Mouse (Mus musculus): ENCODE measurements at regions not wholly inside any gene's neighbourhood (a gene's known extent, or its start where the extent isn't known, plus 50 kb on each side); places are given as distances from the start of the nearest gene placed in this dataset.

GRCm38 (mm10) chr17:64229225-64229976, 102.3 kb downstream of the Pja2 start:
- DNase-seq: no peak
- intact Hi-C loops (cut with DNase I): no loop called here

- no peak for DNase-seq
These were observed 117.1 kb downstream of the Pja2 start for GRCm38 (mm10) chr17:64214599-64214998.

GRCm38 (mm10) chr17:64213251-64213650, 118.5 kb downstream of the Pja2 start:
- intact Hi-C loops (cut with DNase I): no loop called here

More at GRCm38 (mm10) chr17:64214599-64214998, 117.1 kb downstream of the Pja2 start:
- intact Hi-C loops (cut with DNase I): no loop called here

GRCm38 (mm10) chr17:64211281-64211680, 120.4 kb downstream of the Pja2 start:
- no peak for DNase-seq
- intact Hi-C loops (cut with DNase I): no loop called here

More at GRCm38 (mm10) chr17:64213251-64213650, 118.5 kb downstream of the Pja2 start:
- DNase-seq: no peak

DNA sequence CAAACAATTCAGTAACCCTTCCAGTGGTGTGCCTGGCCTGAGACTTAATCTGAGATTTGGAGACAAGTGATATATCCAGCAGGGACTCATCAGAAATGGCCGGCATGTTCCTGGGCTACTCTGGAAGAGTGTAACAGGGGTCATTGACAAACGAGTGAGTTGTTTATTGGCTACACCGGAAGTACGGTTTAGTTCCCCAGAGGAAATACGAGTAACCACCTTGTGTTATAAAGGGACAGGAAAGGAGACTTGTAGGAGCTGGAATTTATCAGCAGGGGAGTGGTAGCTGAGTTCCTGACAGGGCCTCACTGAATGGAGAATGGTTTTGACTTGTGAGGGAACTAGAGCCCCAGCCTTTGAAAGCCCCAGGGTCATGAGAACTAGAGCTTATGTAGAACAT, 121.3 kb downstream of the Pja2 start:
- no peak for DNase-seq
- intact Hi-C loops (cut with DNase I): no loop called here

DNA sequence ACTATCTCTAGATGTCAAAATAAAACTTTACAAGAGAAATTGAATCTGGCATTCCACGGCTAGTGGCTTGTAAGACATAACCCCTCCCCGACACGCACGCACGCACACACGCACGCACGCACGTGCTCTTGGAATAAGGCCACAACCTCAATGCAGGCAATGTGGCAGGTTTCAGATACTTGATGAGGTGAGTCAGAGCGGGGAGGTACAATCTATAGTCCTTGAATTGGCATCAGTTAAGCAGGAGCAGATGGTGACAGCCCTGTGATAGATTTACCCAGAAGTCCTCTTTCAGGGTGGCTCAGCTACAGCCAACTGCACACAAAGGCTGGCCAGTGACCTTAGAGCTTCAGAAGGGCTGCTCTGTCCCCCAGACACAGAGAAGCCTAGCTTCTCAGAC, 122.1 kb downstream of the Pja2 start:
- intact Hi-C loops (cut with DNase I): no loop called here
- no peak for DNase-seq

DNA sequence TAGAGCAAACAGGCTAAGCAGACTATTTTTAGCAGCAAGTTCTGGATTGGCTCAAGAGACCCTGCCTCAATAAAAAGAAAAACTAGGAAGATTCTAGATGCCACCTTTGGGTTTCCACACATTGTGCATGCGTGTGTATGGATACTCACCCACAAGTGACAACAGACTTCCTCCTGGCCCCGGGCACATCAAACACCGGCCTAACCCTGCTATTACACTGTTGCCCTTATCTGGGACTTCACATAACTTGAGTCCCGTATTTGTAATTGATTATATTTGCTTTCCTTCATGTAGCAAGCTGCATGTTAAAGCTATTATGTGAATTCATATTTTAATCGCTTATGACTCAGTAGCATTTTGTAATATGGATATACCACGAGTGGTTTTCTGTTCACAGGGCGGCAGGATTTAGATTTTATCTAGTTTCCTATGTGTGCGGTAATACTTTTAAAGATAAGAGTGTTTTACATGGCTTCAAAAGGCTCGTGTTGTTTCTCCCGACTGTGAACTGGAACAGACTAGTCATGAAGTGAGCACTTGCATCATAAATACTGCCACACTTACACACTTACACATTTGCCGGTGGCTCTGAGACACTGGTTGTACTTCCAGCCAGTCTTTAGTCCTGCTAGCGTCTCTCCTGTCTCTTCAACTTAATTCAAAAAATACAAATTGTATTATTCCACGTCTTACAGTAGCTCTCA, 123.4 kb downstream of the Pja2 start:
- DNase-seq: no peak
- intact Hi-C loops (cut with DNase I): no loop called here

- intact Hi-C loops (cut with DNase I): no loop called here
- DNase-seq: no peak
These were observed 125.5 kb downstream of the Pja2 start for GRCm38 (mm10) chr17:64206196-64206718.

GRCm38 (mm10) chr17:64203611-64204010, 128.1 kb downstream of the Pja2 start:
- intact Hi-C loops (cut with DNase I): no loop called here
- DNase-seq: peak; percentile 38

DNA sequence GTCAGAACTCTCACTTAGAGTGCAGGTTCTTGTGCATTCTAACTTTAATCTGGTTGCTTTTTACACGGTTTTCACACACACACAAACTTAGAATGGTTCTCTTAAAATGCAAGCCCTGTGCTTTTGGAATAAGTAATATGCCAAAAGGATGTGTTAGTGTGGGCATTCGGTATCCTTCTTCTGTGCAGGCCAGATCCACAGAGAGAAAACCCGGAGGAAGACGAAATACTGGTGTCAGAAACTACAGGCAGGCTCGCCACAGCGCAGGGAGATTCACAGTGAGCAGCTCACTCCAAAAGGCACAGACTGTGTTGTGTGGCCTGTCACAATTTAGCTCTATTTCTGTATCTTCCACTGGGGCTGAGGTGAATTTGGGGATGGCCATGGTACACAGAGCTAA, 129.5 kb downstream of the Pja2 start:
- DNase-seq: no peak
- intact Hi-C loops (cut with DNase I): no loop called here

GRCm38 (mm10) chr17:64201609-64202008, 130.1 kb downstream of the Pja2 start:
- DNase-seq: no peak
- intact Hi-C loops (cut with DNase I): no loop called here

GRCm38 (mm10) chr17:64200092-64200877, 131.4 kb downstream of the Pja2 start:
- DNase-seq: peak; percentile 64
- intact Hi-C loops (cut with DNase I): no loop called here

DNA sequence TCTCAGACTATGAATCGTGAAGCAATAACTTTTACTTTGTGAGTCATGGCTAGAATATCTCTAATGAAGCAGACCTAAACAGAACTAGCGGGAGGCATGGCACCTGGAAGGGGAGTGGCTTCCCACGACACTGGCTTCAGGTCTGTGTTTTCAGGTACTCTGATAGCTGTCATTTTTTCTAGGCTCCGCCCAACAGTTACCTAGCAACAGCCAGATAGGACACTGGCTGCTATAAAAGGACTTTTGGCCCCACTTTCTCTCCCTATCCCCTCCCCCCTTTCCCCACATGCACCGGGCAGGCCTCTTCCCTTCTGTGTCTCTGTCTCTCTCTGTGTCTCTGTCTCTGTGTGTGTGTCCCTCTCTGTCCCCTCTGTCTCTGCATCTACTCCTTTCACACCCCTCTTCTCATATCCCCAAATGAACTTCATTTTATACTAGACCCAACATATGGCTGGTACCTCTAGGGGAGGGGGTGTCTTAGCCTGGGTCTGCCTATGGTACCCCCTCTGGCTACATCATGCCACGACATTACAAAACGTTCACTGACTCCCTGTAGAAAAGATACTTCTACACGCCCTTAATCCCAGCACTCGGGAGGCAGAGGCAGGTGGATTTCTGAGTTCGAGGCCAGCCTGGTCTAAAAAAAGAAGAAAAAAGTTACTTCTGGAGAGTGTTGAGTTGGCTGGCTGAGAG, 132.3 kb downstream of the Pja2 start:
- DNase-seq: no peak
- intact Hi-C loops (cut with DNase I): no loop called here

- intact Hi-C loops (cut with DNase I): no loop called here
These were observed 135.3 kb downstream of the Pja2 start for GRCm38 (mm10) chr17:64196437-64196836.

GRCm38 (mm10) chr17:64193055-64193454, 138.7 kb downstream of the Pja2 start:
- intact Hi-C loops (cut with DNase I): no loop called here
- no peak for DNase-seq

More at GRCm38 (mm10) chr17:64196437-64196836, 135.3 kb downstream of the Pja2 start:
- no peak for DNase-seq
